Mouse (Mus musculus) regulatory T cell (primary cell): ENCODE measurements around the gene Fanci.

Source experiments
- in situ Hi-C: fragments of 300-600 bp; cut with MboI, MseI; formaldehyde crosslinking; loops from one replicate; pipeline ENCODE4 v1.15.1; 2025; ENCODE audit warnings: high pct_unique_total_duplicates

Gene Fanci

DNA sequence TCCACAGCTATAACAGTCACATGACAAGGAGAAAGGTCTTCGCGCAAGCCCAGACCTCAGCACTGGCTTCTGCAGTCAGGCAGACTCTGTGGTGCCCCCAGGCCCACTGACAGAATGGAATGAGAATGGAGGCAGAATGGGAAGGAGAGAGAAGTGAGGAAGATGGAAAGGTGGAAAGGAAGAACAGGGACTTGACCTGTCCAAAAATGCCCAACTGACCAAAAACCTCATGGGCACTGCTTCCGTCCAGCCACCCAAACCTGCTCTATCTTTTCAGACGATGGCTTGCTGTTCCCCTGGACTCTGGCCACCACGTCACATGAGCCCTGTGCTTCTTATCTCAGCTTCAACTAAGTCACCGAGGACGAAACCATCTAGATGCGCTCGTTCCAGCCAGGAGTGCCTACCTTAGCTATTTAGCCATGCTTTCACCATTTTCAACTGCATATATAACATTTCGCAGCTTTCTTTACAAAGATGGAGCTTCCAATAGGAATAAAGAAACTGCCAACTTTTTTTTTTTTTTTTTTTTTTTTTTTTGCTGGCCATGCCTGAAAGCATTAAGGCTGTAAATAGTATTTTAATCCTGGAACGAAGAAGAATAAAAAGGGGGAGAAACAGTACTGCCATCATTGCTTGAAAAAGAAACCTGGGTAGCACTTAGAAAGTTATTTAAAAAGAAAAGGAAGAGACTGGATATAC is 71.8 kb downstream of the Fanci start:
- in situ Hi-C loops = no loop called here

DNA sequence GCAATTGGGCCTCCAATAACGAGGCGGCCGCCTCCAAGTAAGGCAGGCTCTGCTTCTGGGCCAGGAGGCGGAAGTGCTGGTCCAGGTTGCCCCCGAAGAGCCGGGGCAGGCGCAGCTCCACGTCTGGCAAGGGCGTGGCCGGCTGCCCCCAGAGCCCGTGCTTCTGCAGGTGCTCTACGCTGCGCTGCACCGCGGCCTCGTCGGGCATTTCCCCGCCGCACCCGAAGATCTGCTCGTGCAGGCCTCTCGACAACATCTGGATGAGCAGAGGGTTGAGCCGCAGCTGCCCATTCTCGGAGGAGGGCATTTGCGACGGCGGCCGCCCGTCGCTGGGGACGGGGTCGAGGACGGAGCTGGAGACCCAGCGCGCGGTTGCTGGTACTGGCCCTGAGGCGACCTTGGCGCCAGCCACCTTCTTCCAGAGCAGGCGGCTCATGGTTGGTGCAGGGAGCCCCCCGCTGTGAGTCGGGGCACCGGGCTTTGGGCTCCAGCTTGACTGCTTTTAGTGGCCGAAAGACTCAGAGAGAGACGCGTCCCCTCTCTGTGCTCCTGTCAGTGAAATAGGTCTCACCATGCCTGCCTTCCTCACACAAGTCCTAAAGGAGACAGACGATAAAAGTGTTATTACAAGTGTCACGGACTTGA is 73.2 kb downstream of the Fanci start:
- in situ Hi-C loops = no loop called here

DNA sequence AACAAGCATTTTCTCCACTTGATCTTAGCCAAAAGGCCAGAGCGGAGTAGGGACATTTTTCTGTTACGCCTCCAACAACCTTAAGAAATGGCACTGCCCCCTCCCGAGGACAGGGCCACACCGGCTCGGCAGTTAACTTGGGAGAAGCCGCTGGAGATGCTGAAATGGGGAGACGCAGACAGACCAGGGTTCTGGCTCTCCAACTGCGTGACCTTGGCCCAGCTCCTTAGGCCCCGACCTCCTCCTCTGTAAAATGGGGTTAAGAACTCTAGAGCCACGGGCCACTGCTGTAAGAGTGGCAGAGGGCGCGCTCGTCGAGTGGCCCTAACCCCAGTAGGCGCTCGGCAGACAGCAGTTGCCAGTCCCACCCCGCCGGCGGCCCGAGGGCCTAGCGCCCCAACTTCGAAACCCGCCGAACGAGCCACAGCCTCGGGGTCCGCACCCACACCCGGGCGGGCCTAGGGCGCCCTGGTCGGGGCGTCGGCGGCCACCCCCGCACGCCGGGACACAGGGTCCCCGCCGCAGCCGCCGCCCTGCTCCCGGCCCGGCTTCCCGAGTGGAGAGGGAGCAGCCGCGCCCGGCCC is 73.8 kb downstream of the Fanci start:
- in situ Hi-C loops = no loop called here

DNA sequence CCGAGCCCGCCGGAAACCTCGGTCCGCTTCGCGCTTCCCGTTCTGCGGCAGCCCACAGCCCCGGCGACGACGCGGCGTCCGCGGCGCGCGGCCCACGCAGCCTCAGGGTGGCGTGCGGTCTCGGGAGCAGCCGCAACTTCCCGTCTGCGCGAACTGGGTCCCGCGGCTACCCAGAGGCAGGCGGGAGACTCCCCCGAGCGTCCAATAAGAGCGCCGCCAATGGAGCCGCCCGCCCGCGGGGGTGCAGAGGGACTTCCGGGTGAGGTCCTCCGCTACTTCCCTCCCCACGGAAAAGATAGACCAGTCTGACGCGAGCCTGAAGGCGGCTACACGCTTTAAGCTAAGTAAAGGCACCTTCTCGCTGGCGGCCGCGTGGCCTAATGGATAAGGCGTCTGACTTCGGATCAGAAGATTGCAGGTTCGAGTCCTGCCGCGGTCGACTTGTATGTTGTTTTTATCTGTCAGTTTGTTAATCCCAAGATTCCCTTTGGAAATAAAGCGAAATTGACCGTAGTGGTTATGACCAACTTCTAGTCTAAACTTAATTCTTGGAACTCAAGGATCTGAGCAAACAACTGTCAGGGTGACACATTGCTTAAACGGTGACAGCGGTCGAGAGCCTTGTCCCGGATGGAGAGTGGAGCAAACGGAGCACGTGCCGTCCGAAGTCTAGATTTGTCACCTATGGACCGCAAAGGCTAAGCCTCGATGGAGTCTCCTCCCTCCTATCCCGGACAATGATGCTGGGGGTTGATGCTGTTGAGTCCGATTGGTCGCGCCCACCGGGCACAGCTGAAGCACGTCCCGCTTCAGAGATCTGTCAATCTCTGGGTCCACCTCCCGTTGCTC is 74.5 kb downstream of the Fanci start, which contains the start of gene Polg:
TSS of gene Polg (minus strand) at position 310 of the 849 bp plus-strand sequence.
- in situ Hi-C loops = no loop called here

DNA sequence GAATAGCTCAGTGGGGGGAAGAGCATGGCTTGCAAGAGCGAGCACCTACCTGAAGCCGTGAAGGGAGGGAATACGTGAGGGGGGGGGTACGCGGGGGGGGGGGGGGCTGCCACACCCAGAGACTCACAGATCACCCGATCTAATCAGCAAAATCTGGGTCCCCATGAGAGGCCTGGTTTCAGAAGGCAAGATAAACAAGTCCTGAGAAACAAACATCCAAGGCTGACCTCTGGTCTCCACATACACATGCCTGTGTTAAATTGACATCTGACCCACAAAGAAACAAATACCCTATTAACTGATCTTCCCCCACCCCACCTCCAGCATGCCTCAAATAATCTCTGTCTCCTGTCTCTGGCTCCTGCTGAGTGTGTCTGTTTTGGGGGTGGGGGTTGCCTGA is 76.2 kb downstream of the Fanci start:
- in situ Hi-C loops = no loop called here

DNA sequence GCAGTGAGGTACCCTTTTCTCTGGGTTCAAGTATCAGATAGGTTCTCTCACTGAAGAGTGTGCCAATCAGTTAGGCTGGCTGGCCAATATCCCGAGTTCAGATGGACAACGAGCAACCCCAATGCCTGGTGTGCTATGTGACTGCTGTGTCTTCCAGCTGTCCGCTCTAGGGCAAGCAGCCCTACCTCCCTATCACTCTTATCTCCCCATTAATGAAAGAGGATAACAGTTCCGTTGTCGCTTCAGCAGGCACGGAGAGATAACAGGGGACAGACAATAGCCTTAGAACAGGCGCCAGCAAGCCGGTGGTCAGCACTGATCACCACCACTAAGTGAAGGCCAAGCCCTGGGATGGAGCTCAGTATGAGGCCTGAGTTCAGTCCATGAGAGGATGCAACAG is 77.3 kb downstream of the Fanci start:
- in situ Hi-C loops = no loop called here

DNA sequence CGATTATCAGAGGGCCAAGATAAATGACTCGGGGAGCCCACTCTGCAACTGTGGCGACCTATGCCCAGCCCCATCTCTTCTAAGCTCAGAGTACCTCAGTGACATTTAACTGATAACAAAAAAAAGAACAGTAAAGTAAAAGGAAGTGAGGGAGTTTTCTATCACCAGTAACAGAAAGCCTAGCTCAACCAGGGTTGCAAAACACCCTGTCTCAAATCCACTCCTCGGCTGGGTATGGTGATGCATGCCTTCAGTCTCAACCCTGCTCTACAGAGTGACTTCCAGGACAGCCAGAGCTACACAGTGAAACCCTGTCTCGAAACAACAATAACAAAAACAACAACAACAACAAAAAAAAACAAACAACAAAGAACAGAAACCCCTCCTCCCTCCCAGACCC is 78.0 kb downstream of the Fanci start:
- in situ Hi-C loops = no loop called here

DNA sequence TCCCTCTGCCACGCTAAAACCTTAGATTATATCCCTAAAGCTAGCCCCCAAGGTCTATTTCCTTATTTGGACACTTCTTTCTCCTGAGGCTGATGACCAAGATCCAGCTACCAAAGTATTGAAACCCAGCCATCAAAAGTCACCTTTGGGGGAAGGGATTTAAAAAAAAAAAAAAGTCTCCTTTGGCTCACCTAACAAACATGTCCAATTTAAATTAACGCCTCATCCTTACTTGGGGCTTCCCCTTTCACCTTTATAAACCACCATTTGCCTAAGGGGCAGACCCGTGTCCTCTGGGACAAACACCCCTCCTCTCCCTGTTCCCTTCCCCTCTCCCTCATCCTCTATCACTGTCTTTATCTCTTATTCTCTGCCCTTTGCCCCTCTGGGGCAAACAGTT is 79.0 kb downstream of the Fanci start:
- in situ Hi-C loops = no loop called here

DNA sequence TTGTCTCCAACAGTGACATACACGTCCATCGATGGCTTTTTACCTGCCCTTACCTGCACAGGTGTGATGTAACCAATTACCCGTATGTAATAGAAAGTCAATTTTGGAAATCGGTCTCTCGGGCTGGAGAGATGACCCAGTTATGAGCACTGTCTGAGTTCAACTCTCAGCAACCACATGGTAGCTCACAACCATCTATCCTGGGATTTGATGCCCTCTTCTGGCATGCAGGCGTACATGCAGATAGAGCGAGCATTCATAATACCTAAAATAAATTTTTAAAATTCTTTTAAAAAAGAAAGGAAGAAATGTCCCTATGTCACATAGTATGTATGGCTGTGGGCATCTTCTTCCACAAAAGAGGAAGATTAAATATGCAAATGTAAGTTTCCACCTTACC is 79.7 kb downstream of the Fanci start:
- in situ Hi-C loops = no loop called here

DNA sequence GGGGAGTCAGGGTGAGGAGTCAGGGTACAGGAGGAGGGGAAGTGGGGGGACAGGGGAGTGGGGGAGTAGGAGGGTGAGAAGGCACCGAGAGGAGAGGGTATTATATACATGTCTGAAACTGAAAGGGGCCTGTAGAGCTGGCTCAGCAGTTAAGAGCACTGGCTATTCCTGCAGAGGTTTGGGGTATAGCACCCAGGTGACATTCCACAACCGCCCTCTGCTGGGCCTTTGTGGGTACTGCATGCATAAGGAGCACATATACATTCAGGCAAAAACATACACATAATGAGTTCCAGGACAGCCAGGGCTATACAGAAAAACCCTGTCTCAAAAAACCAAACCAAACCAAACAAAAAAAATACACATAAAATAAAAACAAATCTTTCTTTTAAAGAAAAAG is 81.1 kb downstream of the Fanci start:
- in situ Hi-C loops = no loop called here

DNA sequence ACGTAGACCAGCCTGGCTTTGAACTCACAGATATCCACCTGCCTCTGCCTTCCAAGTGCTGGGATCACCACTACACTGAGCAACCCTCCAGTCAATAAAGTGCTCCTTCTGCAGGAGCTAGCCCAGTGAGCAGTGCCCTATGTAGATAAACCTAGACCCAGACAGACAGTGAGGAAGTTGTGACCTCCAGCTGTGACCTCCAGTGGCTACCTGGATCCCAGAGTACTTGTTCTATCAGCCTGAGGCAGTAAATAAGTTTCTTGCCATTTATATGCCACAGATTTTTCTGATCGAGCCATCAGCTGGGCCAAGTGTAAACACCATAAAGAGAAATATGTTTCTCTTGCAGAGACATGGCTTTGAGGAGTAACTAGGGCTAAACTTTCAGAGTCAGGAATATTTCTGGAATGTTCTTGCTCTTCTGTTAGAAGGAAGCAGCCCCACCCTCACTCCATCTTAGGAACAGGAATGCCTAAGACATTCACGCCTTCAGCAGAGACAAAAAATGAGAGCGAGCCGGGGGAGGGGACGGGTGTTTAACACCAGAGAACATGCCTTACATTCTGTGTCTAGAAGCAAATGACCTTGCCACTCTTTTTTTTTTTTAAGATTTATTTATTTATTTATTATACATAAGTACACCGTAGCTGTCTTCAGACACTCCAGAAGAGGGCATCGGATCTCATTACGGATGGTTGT is 81.9 kb downstream of the Fanci start:
- in situ Hi-C loops = no loop called here

DNA sequence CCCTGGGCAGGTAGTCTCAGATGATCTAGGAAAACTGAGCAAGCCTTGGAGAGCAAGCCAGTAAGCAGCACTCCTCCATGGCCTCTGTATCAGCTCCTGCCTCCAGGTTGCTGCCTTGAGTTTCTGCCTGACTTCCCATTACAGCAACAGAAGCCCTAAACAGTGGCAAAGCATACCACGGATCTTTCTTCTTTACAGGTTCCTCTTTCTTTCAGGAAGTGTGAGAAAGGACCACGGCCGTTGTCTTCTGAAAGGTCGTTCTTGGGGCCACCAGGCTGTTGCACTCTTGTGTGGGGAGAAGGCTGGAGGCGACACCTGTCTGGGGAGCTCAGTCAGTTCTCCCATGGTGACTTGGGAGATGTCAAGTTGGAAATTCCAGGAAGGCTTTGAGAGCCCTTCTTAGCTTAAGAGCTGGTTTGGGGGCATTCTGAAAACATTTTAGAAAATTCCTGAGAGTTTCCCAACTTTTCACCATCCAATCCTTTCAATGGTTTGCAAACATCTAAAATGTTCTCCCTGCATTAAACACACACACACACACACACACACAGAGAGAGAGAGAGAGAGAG is 83.2 kb downstream of the Fanci start:
- in situ Hi-C loops = no loop called here

DNA sequence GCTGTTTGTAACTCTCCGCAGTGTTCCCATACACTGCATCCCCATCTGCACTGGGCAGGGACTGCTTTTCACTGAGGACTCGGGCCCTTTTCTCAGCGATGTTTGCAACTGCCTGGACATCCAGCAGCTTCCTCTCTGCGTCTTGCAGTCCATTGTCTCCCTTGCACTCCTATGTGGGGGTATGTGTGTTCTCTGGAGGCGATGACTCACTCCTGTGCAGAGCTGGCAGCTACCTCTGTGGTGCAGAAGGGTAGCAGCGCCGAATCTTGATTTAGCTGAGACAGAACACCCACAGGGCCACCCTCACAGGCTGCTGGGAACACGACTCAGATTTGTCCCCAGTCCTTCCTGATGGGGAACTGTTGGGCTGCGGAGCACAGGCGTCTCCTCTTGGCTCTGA is 94.8 kb downstream of the Fanci start:
- in situ Hi-C loops = no loop called here

DNA sequence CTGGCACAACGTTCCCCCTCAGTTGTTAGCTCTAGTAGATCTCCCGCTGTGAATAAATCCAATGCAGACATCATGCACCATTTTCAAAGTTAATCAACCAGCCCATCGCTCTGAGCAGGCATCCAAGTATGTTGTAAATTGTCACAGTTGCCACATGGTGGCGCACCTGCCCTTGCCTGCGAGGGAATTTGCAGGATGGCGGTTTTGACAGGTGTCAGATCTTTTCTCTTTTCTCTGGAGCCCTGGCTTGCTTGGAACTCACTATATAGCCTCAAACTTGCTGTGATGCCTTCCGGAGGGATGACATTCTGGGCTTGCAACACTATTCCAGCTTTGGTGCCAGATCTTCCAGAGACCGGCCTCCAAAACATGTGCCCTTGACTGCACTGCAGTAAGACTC is 102.2 kb downstream of the Fanci start:
- in situ Hi-C loops = no loop called here

DNA sequence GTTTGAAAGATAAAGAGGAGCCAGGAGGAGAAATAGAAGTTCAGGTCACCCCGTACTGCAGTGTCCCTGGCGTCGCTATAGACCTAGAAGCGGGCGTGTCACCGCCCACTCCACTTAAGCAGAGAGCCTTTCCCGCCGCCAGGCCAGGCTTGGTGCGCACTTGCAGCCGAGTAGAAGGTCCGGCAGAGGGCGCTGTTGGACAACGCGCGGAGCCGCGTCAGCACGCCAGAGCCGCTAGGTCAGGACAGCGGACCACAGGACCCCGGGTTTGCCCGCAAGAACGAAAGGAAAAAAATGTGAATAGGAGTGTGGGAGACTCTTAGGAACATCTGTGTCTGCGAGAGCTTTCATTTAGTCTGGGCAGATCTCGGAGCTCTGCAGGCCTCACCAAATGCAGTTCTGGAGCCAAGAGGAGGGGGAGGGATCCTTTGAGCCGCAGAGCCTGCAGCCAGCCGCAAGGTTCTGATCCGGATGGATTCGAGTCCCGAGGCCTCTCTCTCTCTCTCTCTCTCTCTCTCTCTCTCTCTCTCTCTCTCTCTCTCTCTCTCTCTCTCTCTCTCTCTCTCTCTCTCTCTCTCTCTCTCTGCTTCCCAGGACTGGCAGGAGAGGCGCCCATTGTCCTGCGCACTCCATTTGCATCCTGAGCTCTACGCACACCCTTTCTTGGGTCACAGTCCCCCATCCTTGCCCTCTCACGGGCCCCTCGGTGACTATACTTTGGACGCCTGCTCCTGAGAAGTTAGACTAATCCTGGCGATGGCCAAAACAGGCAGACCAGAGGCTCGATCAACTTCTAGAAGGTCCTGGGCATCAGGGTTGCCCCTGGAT is 104.5 kb downstream of the Fanci start:
- in situ Hi-C loops = loop anchor here (5.0 kb wide), 2 partner anchors 51 to 96 kb away; no protein-coding TSS in a partner anchor

DNA sequence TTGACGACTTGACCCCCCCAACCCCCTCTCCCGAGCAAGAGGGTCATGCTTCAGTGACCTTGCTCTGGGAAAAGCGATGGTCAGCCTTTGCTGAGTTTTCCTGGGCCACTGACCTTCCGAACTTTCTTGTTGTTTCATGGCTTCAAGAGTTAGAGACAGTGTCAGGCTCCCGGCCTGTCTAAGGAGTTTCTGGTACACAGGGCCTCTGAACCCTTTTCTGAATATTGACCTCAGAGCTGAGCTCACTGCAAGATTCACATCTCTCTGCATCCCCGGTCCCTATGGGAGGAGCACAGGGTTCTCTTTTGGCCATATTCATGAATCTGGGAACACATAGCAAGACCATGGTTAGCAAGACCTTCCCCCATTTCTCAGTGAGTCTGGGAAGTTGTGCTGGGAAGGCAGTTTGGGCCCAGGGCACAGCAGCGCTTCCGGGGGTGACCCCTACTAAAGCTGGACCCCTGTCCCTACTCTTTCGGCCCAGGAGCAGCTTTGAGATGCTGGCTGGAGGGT is 105.1 kb downstream of the Fanci start:
- in situ Hi-C loops = loop anchor here (5.0 kb wide), 2 partner anchors 50 to 95 kb away; no protein-coding TSS in a partner anchor

DNA sequence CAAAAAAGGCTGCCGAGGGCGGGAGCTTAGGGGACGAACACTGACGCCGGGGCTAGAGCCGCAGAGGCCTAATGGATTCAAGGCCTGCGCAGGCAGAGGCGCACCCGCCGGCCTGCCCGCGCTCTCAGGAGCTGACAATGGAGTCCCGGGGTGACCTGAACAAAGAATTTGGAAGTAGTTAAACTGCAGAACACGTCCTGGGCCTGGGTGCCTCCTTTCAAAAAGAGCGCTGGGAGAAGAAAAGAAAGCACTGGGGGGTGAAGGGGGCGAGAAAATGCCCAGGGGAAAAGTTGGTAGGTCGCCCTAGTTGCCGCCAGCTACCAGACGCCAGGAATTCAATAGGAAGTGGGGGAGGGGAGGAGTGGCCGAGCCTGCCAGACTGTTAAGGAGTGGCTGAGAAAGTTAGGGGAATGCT is 106.0 kb downstream of the Fanci start:
- in situ Hi-C loops = loop anchor here (5.0 kb wide), 2 partner anchors 50 to 95 kb away; no protein-coding TSS in a partner anchor

DNA sequence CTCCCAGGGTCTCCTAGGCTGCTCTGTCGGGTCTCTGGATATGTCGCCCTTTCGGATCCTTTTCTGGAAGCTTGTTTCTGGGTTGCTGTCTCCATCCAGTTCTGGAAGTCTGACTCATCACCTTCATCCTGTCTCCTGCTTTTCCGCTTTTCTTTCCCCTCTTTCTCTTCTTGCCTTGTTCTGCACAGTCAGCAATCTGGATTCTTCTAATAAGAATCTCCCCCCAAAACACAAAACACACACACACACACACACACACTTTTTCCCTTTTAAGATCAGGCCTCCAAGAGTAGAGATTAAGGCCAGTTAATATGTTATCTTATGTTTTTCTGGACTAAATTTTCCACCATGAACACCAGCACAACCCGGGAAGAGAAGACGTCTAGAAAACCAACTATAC is 106.6 kb downstream of the Fanci start:
- in situ Hi-C loops = loop anchor here (5.0 kb wide), 2 partner anchors 49 to 94 kb away; no protein-coding TSS in a partner anchor

DNA sequence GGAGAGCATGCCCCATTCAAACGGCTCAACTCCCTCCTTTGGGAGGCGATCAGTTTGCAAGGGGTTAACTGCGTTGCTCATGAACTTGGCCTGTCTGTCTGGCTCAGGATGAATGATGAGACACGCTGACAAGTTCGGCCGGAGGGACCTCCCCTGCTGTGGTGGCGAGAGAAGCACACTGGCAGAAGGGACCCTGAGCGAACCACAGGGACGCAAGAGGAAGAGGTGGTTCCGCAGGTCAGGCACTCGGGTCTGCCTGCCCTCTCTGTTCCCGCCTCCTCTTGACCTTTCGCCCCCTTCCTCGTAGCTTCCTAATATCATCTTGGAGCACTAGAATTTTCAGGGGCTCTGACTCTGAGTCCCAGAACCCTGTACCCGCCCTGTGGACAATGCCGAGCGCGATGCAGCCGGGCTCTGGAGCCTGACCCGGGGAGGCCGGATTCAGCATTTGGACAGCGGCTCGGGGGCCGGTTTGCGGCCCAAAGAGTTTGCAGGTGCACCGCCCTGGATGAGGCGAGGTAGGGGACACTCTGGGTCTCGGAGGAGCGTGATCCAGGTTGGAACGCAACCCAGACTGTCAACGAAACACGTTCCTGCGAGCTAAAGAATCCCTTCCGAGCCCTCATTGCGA is 107.4 kb downstream of the Fanci start:
- in situ Hi-C loops = loop anchor here (5.0 kb wide), 2 partner anchors 48 to 93 kb away; no protein-coding TSS in a partner anchor
